Mouse (Mus musculus) neural tube, embryonic 13.5 days (tissue): ENCODE results near the gene Itpr1. TPM values are rescaled to one million over a fixed set of nuclear protein-coding genes. Genes with fewer than 3 reads are reported as not detected.
"Not testable (repeated sequence)": the region's sequence is repeated elsewhere in the genome, so short reads cannot be mapped to it uniquely, and the experiment has no call there.

Experiments used
- ATAC-seq: fragments of 200-750 bp; cut with Nextera tagmentation; 2 replicates; pipeline ENCODE4 v1.8.0; 2017; ENCODE audit warnings: low read depth, mild to moderate bottlenecking, moderate TSS enrichment, moderate library complexity
- H3K27ac ChIP-seq: fragments of 300-500 bp; sonication (generic); replicated peaks from 2 replicates; pipeline ENCODE4 v1.5.1; 2015; ENCODE audit warnings: moderate library complexity, mild to moderate bottlenecking, inconsistent platforms
- H3K27me3 ChIP-seq: fragments of 300-500 bp; sonication (generic); 2 replicates; pipeline ENCODE4 v1.6.1; 2015; ENCODE audit warnings: mild to moderate bottlenecking, inconsistent platforms
- H3K36me3 ChIP-seq: fragments of 300-500 bp; sonication (generic); 2 replicates; pipeline ENCODE4 v1.6.1; 2015; ENCODE audit warnings: mild to moderate bottlenecking, inconsistent platforms
- H3K4me1 ChIP-seq: fragments of 300-500 bp; sonication (generic); replicated peaks from 2 replicates; pipeline ENCODE4 v1.6.1; 2015; ENCODE audit warnings: inconsistent platforms
- H3K4me2 ChIP-seq: fragments of 300-500 bp; sonication (generic); 2 replicates; pipeline ENCODE4 v1.6.1; 2015; ENCODE audit warnings: inconsistent platforms, mild to moderate bottlenecking, moderate library complexity
- H3K4me3 ChIP-seq: fragments of 300-500 bp; sonication (generic); 2 replicates; pipeline ENCODE4 v1.5.1; 2015; ENCODE audit warnings: mild to moderate bottlenecking, inconsistent platforms
- H3K9ac ChIP-seq: fragments of 300-500 bp; sonication (generic); 2 replicates; pipeline ENCODE4 v1.6.1; 2015; ENCODE audit warnings: moderate library complexity, mild to moderate bottlenecking, inconsistent platforms
- H3K9me3 ChIP-seq: fragments of 300-500 bp; sonication (generic); 2 replicates; pipeline ENCODE4 v1.6.1; 2016; ENCODE audit warnings: inconsistent platforms
- WGBS: fragments of 180-500 bp; shearing (Covaris S2); methylation state at CpG from one replicate; pipeline ENCODE4 v1.1.7; 2015; 5-methylcytosine and 5-hydroxymethylcytosine counted together
- polyA plus RNA-seq: library from polyadenylated mRNA; unstranded; fragments of >200 nt; fragmentation: Nextera tagmentation; extraction: Ambion mirVana; gene quantifications from 2 replicates; pipeline ENCODE4 v1.2.1, GENCODE M21; 2015

Itpr1 gene
- polyA plus RNA-seq, 1 experiment from 2014 or later: 4.2 TPM

DNA sequence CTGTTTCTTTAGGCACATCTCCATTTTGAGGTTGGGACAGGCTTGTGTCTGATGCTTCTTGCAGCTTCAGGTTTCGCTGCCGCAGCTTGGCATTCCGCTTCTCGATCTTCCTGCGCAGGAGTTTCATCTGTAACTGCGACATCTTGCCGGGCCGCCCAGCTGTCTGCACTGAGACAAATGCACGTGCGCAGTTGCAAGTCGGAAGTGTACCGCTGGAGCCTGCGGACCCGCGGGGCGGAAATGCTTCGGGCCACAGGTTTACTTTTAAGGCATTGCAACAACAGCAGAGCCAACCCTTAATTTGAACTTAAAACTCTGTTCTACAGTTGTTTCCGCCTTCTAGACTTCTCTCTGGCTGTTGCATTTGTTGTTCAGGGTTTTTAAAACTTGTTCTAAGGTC lies 352.6 kb downstream of the Itpr1 start:
- ATAC-seq, H3K4me1 ChIP-seq, H3K4me2 ChIP-seq, H3K27me3 ChIP-seq, H3K4me3 ChIP-seq, H3K9me3 ChIP-seq, H3K27ac ChIP-seq, H3K9ac ChIP-seq, H3K36me3 ChIP-seq: not testable (repeated sequence)
- whole genome bisulfite sequencing: 82% methylated on average over 18 of the region's 18 CpGs

DNA sequence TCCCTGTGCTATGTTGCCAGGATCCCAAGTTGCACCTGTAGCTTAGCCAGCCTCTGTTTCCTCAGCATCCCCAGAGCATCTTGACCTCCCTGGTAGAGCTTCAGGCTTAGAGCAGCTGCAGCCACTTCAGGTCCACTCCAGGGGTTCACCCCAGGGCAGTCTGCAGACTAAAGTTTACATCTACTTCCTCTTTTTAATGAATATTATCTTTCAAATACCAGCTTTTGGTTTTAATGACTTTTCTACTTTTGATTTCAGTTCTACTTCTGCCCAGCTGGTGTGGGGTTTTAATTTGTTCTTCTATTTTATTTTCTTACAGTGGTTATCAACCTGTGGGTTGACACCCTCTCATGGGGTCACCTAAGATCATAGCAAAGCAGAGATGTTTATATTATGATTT lies 353.7 kb downstream of the Itpr1 start:
- Histone ChIP-seq H3K27ac (no peak overlapping the region), H3K4me2 (no peak overlapping the region), H3K9ac (no peak overlapping the region), H3K9me3 (no peaks in the 10 kb centered on the region), H3K4me1 (peaks cover 14% of the 10 kb centered on the region), H3K4me3 (no peak overlapping the region), H3K36me3 (no peaks in the 10 kb centered on the region), H3K27me3 (no peaks in the 10 kb centered on the region)
- no peak for ATAC-seq

DNA sequence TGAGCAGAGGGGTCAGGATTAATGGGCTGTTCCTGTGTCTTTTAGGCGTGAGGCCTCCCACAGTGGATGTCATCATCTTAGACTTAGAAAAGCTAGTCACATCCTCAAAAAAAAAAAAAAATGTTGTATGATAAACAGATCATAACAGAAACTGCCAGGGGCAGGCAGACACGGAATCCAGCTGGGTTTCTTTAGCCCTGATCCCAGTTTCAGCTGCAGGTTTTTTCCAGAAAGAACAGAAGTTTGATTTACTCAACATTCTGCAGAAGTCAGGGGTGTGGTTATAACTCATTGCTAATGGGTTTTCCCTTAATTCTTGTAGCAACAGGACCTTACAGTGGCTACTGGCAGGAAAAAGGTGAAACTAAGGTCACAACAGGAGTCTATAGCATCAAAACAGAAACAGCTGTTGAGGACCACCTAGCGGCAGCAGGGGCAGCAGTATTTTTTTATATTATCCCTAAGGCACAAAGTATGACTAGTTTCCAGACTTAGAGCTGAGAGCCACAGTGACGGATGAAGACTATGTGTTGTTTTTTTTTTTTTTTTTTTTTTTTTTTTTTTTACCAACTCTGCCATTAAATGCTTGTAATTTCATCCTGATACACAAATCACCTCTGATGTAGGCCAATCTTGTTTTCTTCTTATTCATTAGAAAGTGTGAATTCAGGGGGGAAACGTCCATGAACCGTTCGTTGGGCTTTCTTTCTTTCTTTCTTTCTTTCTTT lies 356.7 kb downstream of the Itpr1 start:
- peaks cover 14% of the 10 kb centered on the region for H3K4me1 ChIP-seq
- no peaks in the 10 kb centered on the region for H3K36me3 ChIP-seq
- H3K4me3 ChIP-seq: no peak overlapping the region
- H3K27ac ChIP-seq: no peak overlapping the region
- H3K9ac ChIP-seq: no peak overlapping the region
- H3K9me3 ChIP-seq: no peaks in the 10 kb centered on the region
- 41% methylated on average over 7 of the region's 7 CpGs for WGBS
- H3K27me3 ChIP-seq: no peaks in the 10 kb centered on the region
- ATAC-seq: no peak
- no peak overlapping the region for H3K4me2 ChIP-seq

DNA sequence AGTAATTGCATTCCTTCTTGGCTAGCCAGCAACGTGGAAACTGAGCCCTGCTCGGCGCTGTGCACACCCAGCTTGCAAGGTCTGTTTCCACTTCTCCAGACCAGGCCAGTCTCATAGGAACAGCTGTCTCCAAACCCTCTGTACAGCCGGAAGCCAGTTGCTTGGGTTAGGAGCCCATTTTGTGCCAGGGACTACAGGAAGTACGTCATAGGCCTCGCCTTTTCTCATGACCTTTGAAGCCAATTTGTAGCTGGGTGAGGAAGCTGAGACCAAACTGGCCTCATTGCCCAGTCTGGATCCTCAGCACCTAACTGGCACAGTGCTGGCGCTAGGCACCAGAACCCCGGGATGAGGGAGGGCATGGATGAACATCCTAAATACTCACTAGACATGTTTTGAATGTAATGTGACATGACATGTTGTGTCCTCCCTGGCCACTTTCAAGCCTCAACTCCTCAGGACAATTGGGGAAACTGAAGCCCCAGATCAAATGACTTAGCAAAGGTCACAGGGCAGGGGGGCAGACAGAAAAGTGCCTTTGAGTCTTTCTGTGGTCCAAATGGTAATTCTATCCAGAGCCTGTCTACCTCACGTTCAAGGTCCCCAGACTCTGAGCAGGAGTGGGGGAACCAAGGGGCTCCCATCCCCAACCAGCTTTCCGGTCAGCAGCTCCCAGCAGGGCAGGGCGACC lies 357.6 kb downstream of the Itpr1 start:
- H3K27ac ChIP-seq: no peak overlapping the region
- no peaks in the 10 kb centered on the region for H3K27me3 ChIP-seq
- WGBS: 31% methylated on average over 11 of the region's 11 CpGs
- no peaks in the 10 kb centered on the region for H3K36me3 ChIP-seq
- no peaks in the 10 kb centered on the region for H3K9me3 ChIP-seq
- H3K9ac ChIP-seq: peak overlapping the region; percentile 65
- peaks cover 14% of the 10 kb centered on the region for H3K4me1 ChIP-seq
- H3K4me3 ChIP-seq: peak overlapping the region; percentile 37
- H3K4me2 ChIP-seq: peak overlapping the region; percentile 65
- 0 out of 2 replicates have a peak, but pooled peaks have one; percentile 52 for ATAC-seq

DNA sequence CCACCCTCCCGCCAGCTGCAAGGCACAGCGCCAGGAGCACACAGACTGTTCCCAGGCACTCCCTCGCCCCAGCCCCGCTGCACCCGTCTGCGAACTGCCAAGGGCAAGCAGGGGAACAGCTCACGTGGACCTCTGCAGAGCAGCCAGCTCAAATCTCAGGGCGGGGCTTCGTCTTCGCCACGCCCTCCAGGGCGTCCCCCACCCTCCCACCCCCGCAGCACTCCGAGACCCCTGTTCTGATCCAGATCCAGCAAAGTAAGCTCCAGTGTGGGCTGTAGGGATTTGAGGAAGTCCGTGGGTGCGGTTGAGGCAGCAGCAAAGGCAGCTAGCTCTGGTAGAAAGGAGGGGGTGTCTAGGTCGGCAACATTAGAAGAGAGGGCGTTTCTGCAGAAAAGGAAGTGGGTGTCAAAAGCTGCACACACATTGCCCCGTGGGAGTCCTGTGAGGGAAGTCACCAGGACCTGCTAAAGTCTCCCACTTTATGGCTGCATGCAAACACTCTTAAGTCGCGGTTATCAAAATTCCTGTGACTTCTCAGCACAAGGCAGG lies 358.2 kb downstream of the Itpr1 start:
- H3K4me1 ChIP-seq: peaks cover 14% of the 10 kb centered on the region
- H3K4me3 ChIP-seq: peak overlapping the region; percentile 37
- H3K27me3 ChIP-seq: no peaks in the 10 kb centered on the region
- peak overlapping the region; percentile 65 for H3K4me2 ChIP-seq
- peak; percentile 94 for ATAC-seq
- H3K36me3 ChIP-seq: no peaks in the 10 kb centered on the region
- WGBS: 2% methylated on average over 21 of the region's 21 CpGs
- H3K27ac ChIP-seq: no peak overlapping the region
- no peaks in the 10 kb centered on the region for H3K9me3 ChIP-seq
- H3K9ac ChIP-seq: peak overlapping the region; percentile 65

DNA sequence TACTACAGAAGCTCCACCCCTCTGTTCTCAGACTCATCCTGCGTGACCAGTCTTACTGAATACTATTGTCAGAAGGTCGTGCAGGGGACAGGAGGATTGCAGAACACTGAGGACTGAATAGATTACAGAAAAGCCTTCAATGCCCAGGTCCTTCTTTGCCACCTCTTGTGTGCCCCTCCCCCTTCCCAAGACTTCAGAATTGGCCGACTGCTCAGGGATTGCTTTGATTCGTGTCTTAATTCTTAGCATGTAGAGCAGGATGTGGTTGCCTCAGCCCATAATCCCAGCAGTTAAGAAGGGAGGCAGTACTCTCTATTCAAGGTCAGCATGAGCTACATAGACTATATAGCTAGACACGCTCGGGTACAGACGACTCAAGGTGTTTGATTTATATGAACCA lies 359.8 kb downstream of the Itpr1 start:
- H3K4me2 ChIP-seq: no peak overlapping the region
- no peak overlapping the region for H3K9ac ChIP-seq
- no peaks in the 10 kb centered on the region for H3K9me3 ChIP-seq
- no peak overlapping the region for H3K27ac ChIP-seq
- no peaks in the 10 kb centered on the region for H3K27me3 ChIP-seq
- peaks cover 14% of the 10 kb centered on the region for H3K4me1 ChIP-seq
- no peaks in the 10 kb centered on the region for H3K36me3 ChIP-seq
- WGBS: 57% methylated on average over 7 of the region's 7 CpGs
- no peak for ATAC-seq
- H3K4me3 ChIP-seq: no peak overlapping the region

DNA sequence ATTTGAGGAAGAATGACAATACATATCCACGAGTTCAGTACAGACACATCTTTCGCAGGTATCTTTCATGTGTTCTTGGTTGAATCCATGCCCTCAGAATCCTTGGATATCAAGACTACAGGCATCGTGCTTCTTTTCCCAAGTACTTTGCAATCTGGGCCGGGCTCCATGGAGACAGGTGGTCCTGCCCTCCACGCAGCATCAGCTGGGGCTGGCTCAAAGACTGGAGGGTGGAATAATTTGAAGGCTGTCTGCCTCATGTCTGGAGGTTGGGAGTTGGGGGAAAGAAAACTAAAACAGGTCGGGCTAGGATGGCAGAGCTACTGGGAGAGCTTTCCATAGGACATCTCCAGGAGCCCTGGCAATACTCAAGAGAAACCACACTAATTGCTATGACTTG lies 364.2 kb downstream of the Itpr1 start:
- no peak for ATAC-seq
- WGBS: 92% methylated on average over 6 of the region's 6 CpGs

DNA sequence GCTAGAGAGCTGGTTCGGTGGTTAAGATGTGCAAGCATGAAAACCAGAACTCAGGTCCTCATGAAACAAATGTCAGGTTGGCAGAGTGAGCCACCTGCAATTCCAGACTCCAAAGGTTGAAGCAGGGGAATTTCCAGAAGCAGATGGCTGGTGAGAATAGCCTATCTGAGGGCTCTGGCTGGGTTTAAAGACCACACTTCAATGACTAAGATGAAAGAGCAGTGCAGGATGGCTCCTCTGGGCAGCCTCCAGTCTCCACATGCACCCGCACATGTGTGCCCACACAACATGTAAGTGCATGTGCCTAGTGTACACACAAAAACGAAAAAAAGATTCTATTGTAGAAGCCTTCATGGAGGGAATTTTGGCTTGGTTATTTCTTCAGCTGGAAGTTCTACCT lies 375.5 kb downstream of the Itpr1 start:
- H3K4me2 ChIP-seq: no peak overlapping the region
- no peak overlapping the region for H3K27ac ChIP-seq
- H3K4me3 ChIP-seq: no peak overlapping the region
- no peaks in the 10 kb centered on the region for H3K9me3 ChIP-seq
- ATAC-seq: no peak
- H3K4me1 ChIP-seq: no peaks in the 10 kb centered on the region
- 93% methylated on average over 3 of the region's 3 CpGs for WGBS
- H3K9ac ChIP-seq: no peak overlapping the region
- H3K27me3 ChIP-seq: no peaks in the 10 kb centered on the region
- H3K36me3 ChIP-seq: no peaks in the 10 kb centered on the region

More for the DNA sequence above, 364.2 kb downstream of the Itpr1 start:
- H3K4me1 ChIP-seq: no peaks in the 10 kb centered on the region
- no peak overlapping the region for H3K4me3 ChIP-seq
- H3K27me3 ChIP-seq: no peaks in the 10 kb centered on the region
- no peaks in the 10 kb centered on the region for H3K36me3 ChIP-seq
- no peaks in the 10 kb centered on the region for H3K9me3 ChIP-seq
- no peak overlapping the region for H3K4me2 ChIP-seq
- no peak overlapping the region for H3K9ac ChIP-seq
- H3K27ac ChIP-seq: no peak overlapping the region

DNA sequence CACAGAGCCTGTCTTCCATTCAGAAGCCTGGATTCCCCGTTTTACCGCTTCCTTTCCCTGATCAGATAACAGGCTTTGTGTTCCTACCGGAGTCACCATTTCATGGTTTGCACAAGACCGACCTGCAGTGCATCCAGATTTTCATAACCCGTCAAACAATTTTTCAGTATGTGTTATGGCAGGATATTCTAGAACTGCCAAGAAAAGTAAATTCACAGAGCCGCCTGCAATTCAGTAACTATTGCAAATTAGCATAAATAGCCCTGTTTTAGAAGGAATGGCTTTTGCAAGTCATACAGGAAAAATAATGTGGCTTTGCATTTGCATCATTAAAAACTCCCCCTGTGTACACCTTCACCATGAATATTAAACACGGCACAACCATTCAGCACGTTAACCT lies 379.3 kb downstream of the Itpr1 start:
- Histone ChIP-seq H3K27ac (no peak overlapping the region), H3K4me3 (no peak overlapping the region), H3K9ac (no peak overlapping the region), H3K36me3 (no peaks in the 10 kb centered on the region), H3K9me3 (no peaks in the 10 kb centered on the region), H3K27me3 (no peaks in the 10 kb centered on the region), H3K4me2 (no peak overlapping the region), H3K4me1 (no peaks in the 10 kb centered on the region)
- 75% methylated on average over 8 of the region's 8 CpGs for WGBS
- no peak for ATAC-seq

DNA sequence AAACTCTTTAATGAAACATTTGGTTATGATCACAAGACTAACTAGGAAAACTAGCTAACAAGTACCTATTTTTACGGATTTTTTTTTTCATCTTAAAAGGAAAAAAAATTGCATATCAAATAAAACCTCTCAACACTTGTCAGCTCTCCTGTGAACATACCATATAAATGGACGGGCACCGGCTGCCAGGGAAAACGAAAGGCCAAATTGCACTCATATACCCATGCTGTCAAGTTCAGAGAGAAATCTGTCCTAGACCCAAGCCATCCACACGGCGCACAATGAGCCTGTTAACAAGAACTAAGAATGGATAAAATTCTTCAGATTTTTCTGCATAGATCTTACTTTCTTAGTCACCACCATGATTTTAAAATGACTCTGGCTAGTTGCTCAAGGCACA lies 379.7 kb downstream of the Itpr1 start:
- no peak overlapping the region for H3K4me3 ChIP-seq
- ATAC-seq: no peak
- no peak overlapping the region for H3K9ac ChIP-seq
- H3K4me1 ChIP-seq: no peaks in the 10 kb centered on the region
- no peak overlapping the region for H3K4me2 ChIP-seq
- no peak overlapping the region for H3K27ac ChIP-seq
- 84% methylated on average over 6 of the region's 6 CpGs for WGBS
- no peaks in the 10 kb centered on the region for H3K9me3 ChIP-seq
- H3K36me3 ChIP-seq: no peaks in the 10 kb centered on the region
- H3K27me3 ChIP-seq: no peaks in the 10 kb centered on the region

DNA sequence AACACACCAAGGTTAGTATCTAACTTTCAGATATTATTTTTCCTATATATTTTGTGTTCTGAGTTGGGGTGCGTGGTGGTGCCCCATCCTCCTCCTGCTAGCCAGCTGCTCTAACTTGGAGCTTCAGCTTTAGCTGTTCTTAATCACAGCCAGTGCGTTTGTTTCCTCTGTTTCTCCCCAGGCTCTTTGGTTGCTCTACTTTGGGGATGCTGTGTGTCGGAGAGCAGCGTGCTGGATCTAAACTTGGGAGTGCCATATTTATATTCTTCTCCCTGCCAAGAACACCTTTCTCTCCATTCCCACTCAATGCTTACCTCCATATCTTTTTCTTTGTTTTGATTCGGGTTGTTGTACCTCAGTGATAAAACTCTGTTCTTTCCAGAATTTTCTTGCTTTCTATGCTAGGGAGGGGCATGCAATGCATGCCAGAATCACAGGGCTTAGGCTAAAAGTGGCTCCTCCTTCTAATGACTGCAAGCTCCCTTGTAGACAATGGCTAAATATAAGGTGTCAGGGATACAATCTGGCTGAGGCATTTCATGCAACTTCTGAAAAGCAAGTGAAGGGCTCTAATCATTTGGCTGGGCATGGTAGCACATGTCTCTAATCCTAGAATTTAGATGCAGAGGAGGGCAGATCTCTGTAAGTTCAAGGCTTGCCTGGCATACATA lies 381.4 kb downstream of the Itpr1 start:
- no peaks in the 10 kb centered on the region for H3K4me1 ChIP-seq
- WGBS: 82% methylated on average over 5 of the region's 5 CpGs
- no peak for ATAC-seq

DNA sequence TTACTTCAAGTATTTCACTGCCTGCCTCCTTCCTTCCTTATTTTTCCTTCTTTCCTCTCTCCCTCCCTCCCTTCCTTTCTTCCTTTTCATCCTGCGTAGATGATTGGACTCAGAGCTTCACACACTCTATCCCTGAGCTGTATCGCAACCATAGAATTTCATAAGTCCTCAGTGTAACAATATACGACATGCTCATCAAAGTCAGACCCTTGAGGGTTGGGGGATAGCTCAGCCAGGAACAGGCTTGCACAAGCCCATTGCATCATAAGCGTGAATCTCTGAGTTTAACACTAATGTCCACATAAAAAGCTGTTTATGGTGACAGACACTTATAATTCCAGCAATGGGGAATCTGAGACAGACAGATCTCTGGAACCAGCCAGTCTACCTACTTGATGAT lies 385.8 kb downstream of the Itpr1 start:
- 87% methylated on average over 4 of the region's 4 CpGs for WGBS
- no peak for ATAC-seq
- no peak overlapping the region for H3K9ac ChIP-seq
- no peaks in the 10 kb centered on the region for H3K4me1 ChIP-seq
- no peaks in the 10 kb centered on the region for H3K9me3 ChIP-seq
- H3K27me3 ChIP-seq: no peaks in the 10 kb centered on the region
- no peak overlapping the region for H3K4me3 ChIP-seq
- H3K36me3 ChIP-seq: no peaks in the 10 kb centered on the region
- H3K27ac ChIP-seq: no peak overlapping the region
- no peak overlapping the region for H3K4me2 ChIP-seq

More for the DNA sequence above, 381.4 kb downstream of the Itpr1 start:
- Histone ChIP-seq H3K4me3 (no peak overlapping the region), H3K36me3 (no peaks in the 10 kb centered on the region), H3K27me3 (no peaks in the 10 kb centered on the region), H3K9ac (no peak overlapping the region), H3K4me2 (no peak overlapping the region), H3K9me3 (no peaks in the 10 kb centered on the region), H3K27ac (no peak overlapping the region)
